Mouse (Mus musculus): Measurements from ENCODE around the gene Fam122a. TPM values are rescaled to one million over a fixed set of nuclear protein-coding genes. Genes with fewer than 3 reads are reported as not detected.

Fam122a gene
- polyA plus RNA-seq, 1 experiment from 2014 or later, result 57.9 TPM

- H3K27me3 ChIP-seq, result no peaks in the 10 kb centered on the region
- H3K4me3 ChIP-seq, result no peak overlapping the region
- H3K9me3 ChIP-seq, result no peaks in the 10 kb centered on the region
- H3K4me1 ChIP-seq (replicated peaks), result peaks cover 17% of the 10 kb centered on the region
- no peaks in the 10 kb centered on the region for H3K36me3 ChIP-seq
- WGBS, result 18% methylated on average over 3 of the region's 3 CpGs
- H3K4me2 ChIP-seq, result no peak overlapping the region
- ATAC-seq (ENCODE audit: low FRiP score, low read depth), result 0 out of 2 replicates have a peak, but pooled peaks have one; percentile 37
- H3K9ac ChIP-seq, result no peak overlapping the region
- H3K27ac ChIP-seq (replicated peaks), result peak overlapping the region; percentile 23; the same call in 1 of the 2 replicates
Observed at GRCm38 (mm10) chr19:24452441-24452898, 24.7 kb downstream of the Fam122a start.

DNA sequence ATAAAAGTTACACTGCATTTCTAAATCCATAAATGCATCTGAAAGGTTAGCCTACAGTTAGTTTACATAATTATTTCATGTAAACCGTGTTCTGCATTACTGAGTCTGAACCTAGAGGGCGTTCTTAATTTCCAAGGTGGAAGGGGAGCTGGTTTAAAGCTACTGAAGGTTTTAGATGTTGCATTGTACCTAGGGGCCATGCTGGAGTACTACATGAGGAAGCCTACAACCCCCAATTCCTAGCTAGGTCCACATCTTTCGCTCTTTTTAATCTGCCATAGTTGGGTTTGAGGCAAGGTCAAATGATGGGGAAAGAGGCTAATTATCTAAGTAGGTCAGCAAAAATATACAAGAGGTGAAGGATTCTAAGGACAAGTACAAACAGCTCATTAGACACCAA, 25.5 kb downstream of the Fam122a start:
- Histone ChIP-seq H3K4me1 (replicated peaks) (peaks cover 17% of the 10 kb centered on the region), H3K9ac (no peak overlapping the region), H3K4me2 (no peak overlapping the region), H3K36me3 (no peaks in the 10 kb centered on the region), H3K27me3 (no peaks in the 10 kb centered on the region), H3K27ac (replicated peaks) (no peak overlapping the region), H3K9me3 (no peaks in the 10 kb centered on the region), H3K4me3 (no peak overlapping the region)
- 87% methylated on average over 3 of the region's 3 CpGs for WGBS
- ATAC-seq (ENCODE audit: low FRiP score, low read depth), result no peak

- H3K36me3 ChIP-seq, result no peaks in the 10 kb centered on the region
- H3K27ac ChIP-seq (replicated peaks), result no peak overlapping the region
- ATAC-seq (ENCODE audit: low FRiP score, low read depth), result no peak
- peaks cover 17% of the 10 kb centered on the region for H3K4me1 ChIP-seq (replicated peaks)
- no peaks in the 10 kb centered on the region for H3K27me3 ChIP-seq
- no peak overlapping the region for H3K4me3 ChIP-seq
- no peak overlapping the region for H3K9ac ChIP-seq
- no peak overlapping the region for H3K4me2 ChIP-seq
- no peaks in the 10 kb centered on the region for H3K9me3 ChIP-seq
- 93% methylated on average over 8 of the region's 8 CpGs for WGBS
Observed at GRCm38 (mm10) chr19:24450740-24451139, 26.4 kb downstream of the Fam122a start.

DNA sequence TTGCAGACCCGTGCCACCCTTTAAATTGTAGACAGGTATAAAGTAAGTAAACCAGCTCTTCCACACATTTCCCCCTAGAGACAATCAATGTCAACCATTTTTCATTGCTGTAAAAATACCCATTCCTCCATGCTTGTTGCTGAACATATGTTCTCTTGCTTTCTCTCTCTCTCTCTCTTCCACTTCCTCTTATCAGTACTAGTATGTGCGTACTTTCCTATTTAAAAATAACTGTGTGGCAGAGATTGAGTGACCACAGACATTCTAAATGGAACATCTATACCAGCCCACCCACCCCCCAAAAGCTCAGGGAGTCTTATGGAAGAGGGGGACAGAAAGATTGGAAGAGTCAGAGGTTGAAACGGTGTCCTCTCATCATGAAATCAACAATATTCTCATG, 32.8 kb downstream of the Fam122a start:
- WGBS, result 94% methylated on average over 3 of the region's 3 CpGs
- no peak for ATAC-seq (ENCODE audit: low FRiP score, low read depth)
- Histone ChIP-seq H3K27me3 (no peaks in the 10 kb centered on the region), H3K4me2 (no peak overlapping the region), H3K27ac (replicated peaks) (no peak overlapping the region), H3K4me3 (no peak overlapping the region), H3K9ac (no peak overlapping the region), H3K9me3 (no peaks in the 10 kb centered on the region), H3K4me1 (replicated peaks) (no peaks in the 10 kb centered on the region), H3K36me3 (no peaks in the 10 kb centered on the region)

DNA sequence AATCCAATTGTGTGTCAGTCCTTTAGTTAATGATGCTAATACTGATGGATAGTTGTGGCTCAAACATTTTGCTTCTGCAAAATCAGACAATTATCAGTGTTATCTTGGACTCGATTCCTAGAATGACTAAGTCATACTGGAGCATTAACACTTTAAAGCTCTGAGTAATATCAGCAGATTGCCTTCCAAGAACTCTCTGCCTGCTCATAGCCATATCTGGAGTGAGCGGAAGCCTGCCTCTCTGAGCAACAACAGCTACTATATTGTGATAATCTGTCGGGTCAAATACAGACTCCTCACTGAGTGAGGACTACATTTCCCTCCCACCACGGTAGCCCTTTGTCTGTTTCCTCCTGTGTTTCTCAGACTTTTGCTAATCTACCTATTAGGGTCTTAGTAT, 37.4 kb downstream of the Fam122a start:
- Histone ChIP-seq H3K9me3 (no peaks in the 10 kb centered on the region), H3K4me1 (replicated peaks) (no peaks in the 10 kb centered on the region), H3K4me2 (no peak overlapping the region), H3K9ac (no peak overlapping the region), H3K4me3 (no peak overlapping the region), H3K27ac (replicated peaks) (no peak overlapping the region), H3K36me3 (no peaks in the 10 kb centered on the region), H3K27me3 (no peaks in the 10 kb centered on the region)
- ATAC-seq (ENCODE audit: low FRiP score, low read depth), result no peak
- 78% methylated on average over 4 of the region's 4 CpGs for WGBS

- no peak overlapping the region for H3K27ac ChIP-seq (replicated peaks)
- H3K9me3 ChIP-seq, result no peaks in the 10 kb centered on the region
- 84% methylated on average over 6 of the region's 6 CpGs for WGBS
- no peaks in the 10 kb centered on the region for H3K4me1 ChIP-seq (replicated peaks)
- no peak overlapping the region for H3K4me2 ChIP-seq
- no peak overlapping the region for H3K4me3 ChIP-seq
- no peak overlapping the region for H3K9ac ChIP-seq
- H3K27me3 ChIP-seq, result no peaks in the 10 kb centered on the region
- ATAC-seq (ENCODE audit: low FRiP score, low read depth), result no peak
- H3K36me3 ChIP-seq, result no peaks in the 10 kb centered on the region
Observed at GRCm38 (mm10) chr19:24434291-24434690, 42.9 kb downstream of the Fam122a start.

GRCm38 (mm10) chr19:24432447-24432846, 44.7 kb downstream of the Fam122a start:
- Histone ChIP-seq H3K4me2 (no peak overlapping the region), H3K36me3 (no peaks in the 10 kb centered on the region), H3K9ac (no peak overlapping the region), H3K27me3 (no peaks in the 10 kb centered on the region), H3K4me3 (no peak overlapping the region), H3K9me3 (no peaks in the 10 kb centered on the region), H3K4me1 (replicated peaks) (no peaks in the 10 kb centered on the region), H3K27ac (replicated peaks) (no peak overlapping the region)
- no peak for ATAC-seq (ENCODE audit: low FRiP score, low read depth)
- WGBS, result 85% methylated on average over 5 of the region's 5 CpGs

- 96% methylated on average over 2 of the region's 2 CpGs for WGBS
- Histone ChIP-seq H3K9ac (no peak overlapping the region), H3K27me3 (no peaks in the 10 kb centered on the region), H3K4me3 (no peak overlapping the region), H3K27ac (replicated peaks) (no peak overlapping the region), H3K4me2 (no peak overlapping the region), H3K4me1 (replicated peaks) (no peaks in the 10 kb centered on the region), H3K9me3 (no peaks in the 10 kb centered on the region), H3K36me3 (no peaks in the 10 kb centered on the region)
- no peak for ATAC-seq (ENCODE audit: low FRiP score, low read depth)
Observed at GRCm38 (mm10) chr19:24431381-24431780, 45.8 kb downstream of the Fam122a start.

DNA sequence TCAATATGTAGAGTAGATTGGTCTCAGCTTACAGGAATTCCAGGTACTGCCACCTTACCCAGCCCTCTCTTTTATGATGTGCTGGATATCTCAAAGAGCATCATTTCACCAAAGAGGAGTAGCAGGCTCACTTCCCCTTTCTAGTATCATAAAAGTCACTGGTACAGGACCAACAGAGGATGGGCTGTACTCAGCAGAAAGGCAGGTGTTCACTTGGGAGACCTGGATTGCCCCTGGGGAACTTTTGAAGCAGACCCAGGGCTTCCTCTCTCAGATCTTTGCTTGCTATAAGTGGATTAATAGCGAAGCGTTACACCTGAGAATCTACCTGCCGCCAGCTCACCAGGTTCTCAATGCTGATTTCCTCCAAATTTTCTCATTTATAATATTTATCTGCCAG, 49.1 kb downstream of the Fam122a start:
- no peak overlapping the region for H3K9ac ChIP-seq
- H3K4me2 ChIP-seq, result no peak overlapping the region
- H3K4me1 ChIP-seq (replicated peaks), result no peaks in the 10 kb centered on the region
- WGBS, result 88% methylated on average over 3 of the region's 3 CpGs
- H3K36me3 ChIP-seq, result no peaks in the 10 kb centered on the region
- H3K27me3 ChIP-seq, result no peaks in the 10 kb centered on the region
- ATAC-seq (ENCODE audit: low FRiP score, low read depth), result no peak
- no peak overlapping the region for H3K27ac ChIP-seq (replicated peaks)
- H3K9me3 ChIP-seq, result no peaks in the 10 kb centered on the region
- H3K4me3 ChIP-seq, result no peak overlapping the region

DNA sequence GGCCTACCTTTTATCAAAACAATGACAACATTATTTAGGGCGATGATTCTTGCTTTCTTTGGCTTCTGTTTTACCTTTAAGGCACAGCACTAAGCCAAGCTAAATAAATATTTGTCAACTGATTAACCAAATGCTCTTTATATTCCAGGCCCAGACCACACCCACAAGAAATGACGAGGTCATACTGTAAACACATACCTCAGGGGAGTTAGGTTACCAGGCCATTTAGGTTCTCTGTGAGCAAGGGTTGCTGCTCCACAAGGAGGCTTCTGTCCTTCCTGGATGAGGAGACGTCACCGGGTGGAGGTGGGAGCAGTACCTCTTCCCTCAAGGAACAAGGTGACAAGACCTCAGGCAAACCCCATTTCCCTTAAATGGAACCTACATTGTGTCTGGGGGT, 49.9 kb downstream of the Fam122a start:
- Histone ChIP-seq H3K36me3 (no peaks in the 10 kb centered on the region), H3K4me1 (replicated peaks) (no peaks in the 10 kb centered on the region), H3K9ac (no peak overlapping the region), H3K27ac (replicated peaks) (no peak overlapping the region), H3K4me2 (no peak overlapping the region), H3K9me3 (no peaks in the 10 kb centered on the region), H3K27me3 (no peaks in the 10 kb centered on the region), H3K4me3 (no peak overlapping the region)
- ATAC-seq (ENCODE audit: low FRiP score, low read depth), result no peak
- WGBS, result 85% methylated on average over 4 of the region's 4 CpGs

- no peaks in the 10 kb centered on the region for H3K9me3 ChIP-seq
- no peak overlapping the region for H3K4me2 ChIP-seq
- H3K4me3 ChIP-seq, result no peak overlapping the region
- H3K9ac ChIP-seq, result no peak overlapping the region
- H3K27ac ChIP-seq (replicated peaks), result no peak overlapping the region
- WGBS, result 92% methylated on average over 7 of the region's 7 CpGs
- ATAC-seq (ENCODE audit: low FRiP score, low read depth), result no peak
- H3K36me3 ChIP-seq, result no peaks in the 10 kb centered on the region
- H3K4me1 ChIP-seq (replicated peaks), result no peaks in the 10 kb centered on the region
- H3K27me3 ChIP-seq, result no peaks in the 10 kb centered on the region
Observed at GRCm38 (mm10) chr19:24426759-24427181, 50.4 kb downstream of the Fam122a start.
